Mouse (Mus musculus) myocyte (in vitro differentiated cells): ENCODE measurements around the gene Tekt1.

Experiments
- POLR2A ChIP-seq: IDR thresholded peaks from one replicate; pipeline ENCODE4 v1.6.1; 2011; ENCODE audit warnings: low read depth, mild to moderate bottlenecking, control low read depth, moderate library complexity; ENCODE audit not compliant: insufficient read length
- POLR2AphosphoS2 ChIP-seq: IDR thresholded peaks from one replicate; pipeline ENCODE4 v1.6.1; 2011; ENCODE audit warnings: low read depth, control low read depth; ENCODE audit not compliant: insufficient read length

GRCm38 (mm10) chr11:72369904-72370672 lies 7.8 kb upstream of the Tekt1 start:
- TF ChIP-seq POLR2A, result no peak
- TF ChIP-seq POLR2AphosphoS2, result no peak
